Mouse (Mus musculus): Measurements from ENCODE around the gene Zbtb20. TPM values are rescaled to one million over a fixed set of nuclear protein-coding genes. Genes with fewer than 3 reads are reported as not detected.

The Zbtb20 gene
- total and polyA plus RNA-seq, 3 experiments = 31.1 to 199 (median 161) TPM

- intact Hi-C loops (cut with DNase I) = no loop called here
- Histone ChIP-seq H3K36me3 (ENCODE audit: control insufficient read depth, insufficient read depth, low read length) (peaks cover 19% of the 10 kb centered on the region), H3K4me1 (ENCODE audit: control insufficient read depth, insufficient read depth, low read length) (peaks cover 19% of the 10 kb centered on the region), H3K79me2 (replicated peaks; ENCODE audit: control insufficient read depth, insufficient read depth, low read length) (peaks cover 1% of the 10 kb centered on the region; the same call in 1 of the 2 replicates), H3K27ac (no peak overlapping the region), H3K27me3 (ENCODE audit: control insufficient read depth, insufficient read depth, low read length) (no peaks in the 10 kb centered on the region), H3K4me3 (no peak overlapping the region), H3K9ac (ENCODE audit: low read depth, low read length) (no peak overlapping the region)
- no peak for TF ChIP-seq POLR2A (IDR thresholded peaks at IDR 0.05; ENCODE audit: insufficient read depth, low read depth, low read length)
- TF ChIP-seq CTCF (IDR thresholded peaks at IDR 0.05) = no peak
- no peak for TF ChIP-seq EP300 (IDR thresholded peaks at IDR 0.05; ENCODE audit: insufficient read depth, low read depth, low read length)
- 63% methylated on average over 9 of the region's 9 CpGs for WGBS
- no peak for DNase-seq
Observed at GRCm38 (mm10) chr16:43495175-43495818, 619.6 kb downstream of the Zbtb20 start.

GRCm38 (mm10) chr16:43497093-43497492 is 621.4 kb downstream of the Zbtb20 start:
- TF ChIP-seq EP300 (IDR thresholded peaks at IDR 0.05; ENCODE audit: insufficient read depth, low read depth, low read length) = no peak
- no peak for TF ChIP-seq POLR2A (IDR thresholded peaks at IDR 0.05; ENCODE audit: insufficient read depth, low read depth, low read length)
- TF ChIP-seq CTCF (IDR thresholded peaks at IDR 0.05) = no peak
- no peak for DNase-seq
- intact Hi-C loops (cut with DNase I) = no loop called here
- Histone ChIP-seq H3K27ac (no peak overlapping the region), H3K4me3 (no peak overlapping the region), H3K9ac (ENCODE audit: low read depth, low read length) (no peak overlapping the region), H3K27me3 (ENCODE audit: control insufficient read depth, insufficient read depth, low read length) (no peaks in the 10 kb centered on the region), H3K79me2 (replicated peaks; ENCODE audit: control insufficient read depth, insufficient read depth, low read length) (peaks cover 1% of the 10 kb centered on the region; the same call in 1 of the 2 replicates), H3K4me1 (ENCODE audit: control insufficient read depth, insufficient read depth, low read length) (peaks cover 20% of the 10 kb centered on the region), H3K36me3 (ENCODE audit: control insufficient read depth, insufficient read depth, low read length) (peaks cover 31% of the 10 kb centered on the region)
- 86% methylated on average over 2 of the region's 2 CpGs for WGBS

GRCm38 (mm10) chr16:43500132-43500853 is 624.6 kb downstream of the Zbtb20 start:
- Histone ChIP-seq H3K79me2 (replicated peaks; ENCODE audit: control insufficient read depth, insufficient read depth, low read length) (peaks cover 3% of the 10 kb centered on the region; the same call in 1 of the 2 replicates), H3K9ac (ENCODE audit: low read depth, low read length) (no peak overlapping the region), H3K4me1 (ENCODE audit: control insufficient read depth, insufficient read depth, low read length) (peaks cover 21% of the 10 kb centered on the region), H3K36me3 (ENCODE audit: control insufficient read depth, insufficient read depth, low read length) (peaks cover 39% of the 10 kb centered on the region), H3K27me3 (ENCODE audit: control insufficient read depth, insufficient read depth, low read length) (no peaks in the 10 kb centered on the region), H3K4me3 (no peak overlapping the region), H3K27ac (peak overlapping the region; percentile 51)
- TF ChIP-seq CTCF (IDR thresholded peaks at IDR 0.05) (peak; percentile 58), POLR2A (IDR thresholded peaks at IDR 0.05; ENCODE audit: insufficient read depth, low read depth, low read length) (no peak), EP300 (IDR thresholded peaks at IDR 0.05; ENCODE audit: insufficient read depth, low read depth, low read length) (0 out of 2 replicates have a peak, but pooled peaks have one; percentile 18)
- 50% methylated on average over 8 of the region's 8 CpGs for WGBS
- peak; percentile 50 to 68 for DNase-seq
- intact Hi-C loops (cut with DNase I) = loop anchor here (5.0 to 10.0 kb wide), 2 partner anchors 33 to 75 kb away; no protein-coding TSS in a partner anchor

- Histone ChIP-seq H3K27me3 (ENCODE audit: control insufficient read depth, insufficient read depth, low read length) (no peaks in the 10 kb centered on the region), H3K4me1 (ENCODE audit: control insufficient read depth, insufficient read depth, low read length) (peaks cover 21% of the 10 kb centered on the region), H3K36me3 (ENCODE audit: control insufficient read depth, insufficient read depth, low read length) (peaks cover 38% of the 10 kb centered on the region), H3K79me2 (replicated peaks; ENCODE audit: control insufficient read depth, insufficient read depth, low read length) (peaks cover 3% of the 10 kb centered on the region; the same call in 1 of the 2 replicates), H3K27ac (peak overlapping the region; percentile 51), H3K9ac (ENCODE audit: low read depth, low read length) (no peak overlapping the region), H3K4me3 (no peak overlapping the region)
- no peak for TF ChIP-seq EP300 (IDR thresholded peaks at IDR 0.05; ENCODE audit: insufficient read depth, low read depth, low read length)
- no peak for TF ChIP-seq POLR2A (IDR thresholded peaks at IDR 0.05; ENCODE audit: insufficient read depth, low read depth, low read length)
- intact Hi-C loops (cut with DNase I) = loop anchor here (5.0 to 10.0 kb wide), 2 partner anchors 34 to 74 kb away; no protein-coding TSS in a partner anchor
- 50% methylated on average over 4 of the region's 4 CpGs for WGBS
- DNase-seq = no peak
Observed at GRCm38 (mm10) chr16:43501284-43501683, 625.6 kb downstream of the Zbtb20 start.

GRCm38 (mm10) chr16:43502339-43503009 is 626.8 kb downstream of the Zbtb20 start:
- Histone ChIP-seq H3K79me2 (replicated peaks; ENCODE audit: control insufficient read depth, insufficient read depth, low read length) (peaks cover 2% of the 10 kb centered on the region; the same call in 1 of the 2 replicates), H3K9ac (ENCODE audit: low read depth, low read length) (0 out of 2 replicates have a peak overlapping the region, but pooled peaks have one; percentile 38), H3K4me3 (peak overlapping the region; percentile 8; the same call in 1 of the 2 replicates), H3K27me3 (ENCODE audit: control insufficient read depth, insufficient read depth, low read length) (no peaks in the 10 kb centered on the region), H3K27ac (peak overlapping the region; percentile 65), H3K36me3 (ENCODE audit: control insufficient read depth, insufficient read depth, low read length) (peaks cover 39% of the 10 kb centered on the region), H3K4me1 (ENCODE audit: control insufficient read depth, insufficient read depth, low read length) (peaks cover 20% of the 10 kb centered on the region)
- no peak for DNase-seq
- intact Hi-C loops (cut with DNase I) = loop anchor here (5.0 to 10.0 kb wide), 2 partner anchors 35 to 72 kb away; no protein-coding TSS in a partner anchor
- TF ChIP-seq POLR2A (IDR thresholded peaks at IDR 0.05; ENCODE audit: insufficient read depth, low read depth, low read length) (no peak), EP300 (IDR thresholded peaks at IDR 0.05; ENCODE audit: insufficient read depth, low read depth, low read length) (no peak), CTCF (IDR thresholded peaks at IDR 0.05) (no peak)
- 73% methylated on average over 12 of the region's 12 CpGs for WGBS

Data from heart, adult 2 months (tissue).